Mouse (Mus musculus) cerebellum, postnatal 4 days (tissue): Measurements from ENCODE around the gene Ppp1r2.

Source experiments
- DNase-seq, 2 experiments: peaks; one replicate each; pipeline ENCODE4 v3.0.0; 2022; ENCODE audit warnings: low spot score in 2 of 2, mixed read lengths in 1 of 2

Gene Ppp1r2

GRCm38 (mm10) chr16:31233541-31234339, 41.3 kb downstream of the Ppp1r2 start:
- no peak for DNase-seq

DNA sequence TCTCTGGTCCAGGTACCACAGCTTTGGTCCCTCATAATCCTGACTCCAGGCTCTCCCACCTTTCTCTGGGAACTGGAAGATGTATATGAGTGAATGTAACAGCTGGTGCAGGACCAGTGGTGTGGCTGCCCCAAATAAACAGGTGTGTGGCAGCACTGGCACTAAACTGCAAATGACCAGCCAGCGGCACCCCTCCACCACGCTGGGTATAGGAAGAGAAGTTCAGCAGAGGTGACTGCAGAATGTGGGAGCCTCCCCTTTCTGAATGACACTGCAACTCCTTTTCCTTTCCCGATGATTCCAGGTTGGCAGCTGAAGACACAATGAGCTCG, 41.9 kb downstream of the Ppp1r2 start:
- no peak for DNase-seq

GRCm38 (mm10) chr16:31232491-31233166, 42.4 kb downstream of the Ppp1r2 start:
- DNase-seq, result no peak

DNA sequence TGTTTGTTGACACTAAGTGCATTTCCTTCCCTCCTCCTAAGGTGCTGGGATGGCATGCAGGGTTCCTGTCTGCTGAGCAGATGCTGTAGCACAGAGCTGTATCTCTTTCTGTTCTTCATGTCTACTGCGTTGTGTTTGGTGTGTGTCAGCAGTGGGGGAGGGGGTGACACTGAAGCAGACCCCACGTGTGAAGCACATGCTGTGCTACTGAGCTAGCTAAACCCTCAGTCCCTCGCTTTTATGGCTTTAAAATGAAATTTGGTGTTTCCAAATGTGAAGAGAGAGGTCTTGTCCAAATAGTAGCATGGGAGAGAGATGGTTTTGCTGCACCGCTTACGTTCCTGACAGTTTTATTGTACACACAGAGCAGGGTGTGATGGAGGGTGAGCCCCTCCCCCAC, 43.5 kb downstream of the Ppp1r2 start:
- no peak for DNase-seq

- no peak for DNase-seq
Measured at GRCm38 (mm10) chr16:31227746-31228145, 47.3 kb downstream of the Ppp1r2 start.

- DNase-seq, result no peak
Measured at GRCm38 (mm10) chr16:31215271-31215670, 59.8 kb downstream of the Ppp1r2 start.

DNA sequence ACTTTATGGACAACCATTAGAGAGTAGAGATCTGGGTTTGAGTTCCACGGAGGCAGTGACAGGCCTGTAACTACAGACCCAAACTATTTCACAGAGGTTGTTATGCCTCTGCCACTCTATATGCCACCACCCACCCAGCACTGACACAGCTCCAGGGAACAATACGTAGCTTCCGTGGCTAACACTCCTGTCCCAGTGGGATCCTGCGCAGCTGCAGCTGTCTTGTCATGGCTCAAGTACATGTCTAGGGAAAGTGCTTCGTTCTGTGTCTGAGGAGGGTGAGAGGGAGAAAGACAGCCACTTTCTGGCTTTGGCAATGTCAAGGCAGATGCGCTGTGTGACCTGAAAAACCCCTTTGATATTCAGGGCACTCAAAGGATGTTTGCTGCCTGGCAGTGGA, 61.6 kb downstream of the Ppp1r2 start:
- DNase-seq, result no peak

- no peak for DNase-seq
Measured at GRCm38 (mm10) chr16:31211503-31211902, 63.6 kb downstream of the Ppp1r2 start.

- DNase-seq, result no peak
Measured at GRCm38 (mm10) chr16:31210453-31210852, 64.6 kb downstream of the Ppp1r2 start.

DNA sequence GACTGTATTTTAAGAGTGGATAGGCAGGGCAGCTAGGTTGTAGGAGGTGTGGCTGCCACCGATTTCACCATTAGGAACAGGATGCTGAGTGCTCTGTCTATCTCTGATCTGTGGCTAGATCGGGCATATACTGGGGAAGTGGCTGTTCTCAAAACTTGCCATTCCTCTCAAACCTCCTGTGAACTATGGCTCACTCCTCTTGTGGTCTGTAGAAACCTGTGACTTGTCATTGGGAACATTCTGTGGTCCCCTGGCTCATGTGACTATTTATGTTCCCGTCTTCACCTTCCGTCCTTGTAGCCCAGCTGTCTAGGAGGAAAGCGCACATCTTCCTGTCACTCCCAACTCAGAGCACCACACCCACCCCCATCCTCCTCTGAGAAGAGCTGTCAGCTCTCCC, 65.2 kb downstream of the Ppp1r2 start:
- no peak for DNase-seq

GRCm38 (mm10) chr16:31205726-31206125, 69.4 kb downstream of the Ppp1r2 start:
- no peak for DNase-seq

DNA sequence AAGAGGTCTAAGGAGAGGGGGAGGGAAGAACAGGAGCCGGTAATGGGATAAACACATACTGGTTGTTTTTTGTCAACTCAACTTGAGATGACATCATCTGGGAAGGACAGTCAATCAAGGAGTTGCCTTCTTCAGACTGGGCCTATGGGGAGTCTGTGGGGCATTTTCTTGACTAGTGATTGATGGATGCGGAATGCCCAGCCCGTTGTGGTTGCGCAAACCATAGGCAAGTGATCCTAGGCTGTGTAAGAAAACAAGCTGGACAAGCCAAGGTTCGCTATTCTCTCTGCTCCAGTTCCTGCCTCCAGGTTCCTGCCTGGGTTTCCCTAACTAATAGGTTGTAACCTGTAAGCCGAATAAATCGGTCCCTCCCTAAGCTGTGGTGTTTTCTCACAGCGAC, 69.9 kb downstream of the Ppp1r2 start:
- no peak for DNase-seq

GRCm38 (mm10) chr16:31204216-31204615, 70.9 kb downstream of the Ppp1r2 start:
- no peak for DNase-seq

- DNase-seq, result no peak
Measured at GRCm38 (mm10) chr16:31201704-31202103, 73.4 kb downstream of the Ppp1r2 start.
